Mouse (Mus musculus) megakaryocyte, embryonic 14.5 days (primary cell): ENCODE measurements at regions not wholly inside any gene's neighbourhood (a gene's known extent, or its start where the extent isn't known, plus 50 kb on each side); places are given as distances from the start of the nearest gene placed in this dataset.

Source experiments
- FLI1 ChIP-seq: IDR thresholded peaks from 2 replicates; pipeline ENCODE4 v1.6.1; 2012; ENCODE audit warnings: low read length, inconsistent platforms, mixed read lengths
- GATA1 ChIP-seq: IDR thresholded peaks from 3 replicates; pipeline ENCODE4 v1.6.1; 2012; ENCODE audit warnings: mixed read lengths, low read length, inconsistent platforms, borderline replicate concordance

- no peak for TF ChIP-seq FLI1
- no peak for TF ChIP-seq GATA1
Measured at GRCm38 (mm10) chr10:117444761-117445160, 64.9 kb upstream of the Cpsf6 start.
